Mouse (Mus musculus) C2C12 (cell line): Measurements from ENCODE around the gene Mtcl1. TPM values are rescaled to one million over a fixed set of nuclear protein-coding genes. Genes with fewer than 3 reads are reported as not detected.

ENCODE experiments used
- H3K27me3 ChIP-seq: one replicate; pipeline ENCODE4 v1.6.1; 2011; ENCODE audit not compliant: control insufficient read depth, insufficient read depth, insufficient read length
- H3K36me3 ChIP-seq: one replicate; pipeline ENCODE4 v1.6.1; 2011; ENCODE audit not compliant: control insufficient read depth, insufficient read depth
- H3K4me3 ChIP-seq: one replicate; pipeline ENCODE4 v1.5.1; 2011; ENCODE audit warnings: mild to moderate bottlenecking, control low read depth; ENCODE audit not compliant: poor library complexity, insufficient read depth, severe bottlenecking
- H3K79me2 ChIP-seq: one replicate; pipeline ENCODE4 v1.6.1; 2011; ENCODE audit not compliant: control insufficient read depth, insufficient read depth
- H3K79me3 ChIP-seq: one replicate; pipeline ENCODE4 v1.6.1; 2011; ENCODE audit warnings: low read depth, control low read depth
- H3ac ChIP-seq: one replicate; pipeline ENCODE3; 2011; ENCODE audit warnings: low read depth; ENCODE audit not compliant: control insufficient read depth, insufficient read length
- CEBPB ChIP-seq: IDR thresholded peaks from one replicate; pipeline ENCODE4 v1.6.1; 2011; ENCODE audit warnings: low read depth, mild to moderate bottlenecking, control low read depth, moderate library complexity
- CTCF ChIP-seq: IDR thresholded peaks from one replicate; pipeline ENCODE4 v1.5.1; 2011; ENCODE audit not compliant: control insufficient read depth, insufficient read depth, insufficient read length
- FOSL1 ChIP-seq: IDR thresholded peaks from one replicate; pipeline ENCODE4 v1.8.0; 2011; ENCODE audit warnings: mild to moderate bottlenecking, low read length; ENCODE audit not compliant: poor library complexity, insufficient read depth, severe bottlenecking
- MAX ChIP-seq: IDR thresholded peaks from one replicate; pipeline ENCODE4 v1.6.1; 2011; ENCODE audit warnings: mild to moderate bottlenecking, control low read depth
- MYOD1 ChIP-seq: IDR thresholded peaks from one replicate; pipeline ENCODE4 v1.6.1; 2011; ENCODE audit warnings: low read depth; ENCODE audit not compliant: control insufficient read depth, insufficient read length
- MYOG ChIP-seq: IDR thresholded peaks from one replicate; pipeline ENCODE4 v1.6.1; 2011; ENCODE audit not compliant: control insufficient read depth, insufficient read length; ENCODE audit errors: extremely low read depth
- USF1 ChIP-seq: IDR thresholded peaks from one replicate; pipeline ENCODE4 v1.6.1; 2011; ENCODE audit warnings: low read depth, mild to moderate bottlenecking, control low read depth, moderate library complexity
- polyA plus RNA-seq: library from polyadenylated mRNA; unstranded; fragments of >200 nt; fragmentation: generic; extraction: Trizol; gene quantifications from one replicate; pipeline ENCODE4 v1.2.1, GENCODE M21; 2012; ENCODE audit warnings: missing spikeins

Gene Mtcl1
- polyA plus RNA-seq, 1 experiment = 15.1 TPM

- H3K4me3 ChIP-seq = no peak overlapping the region
- no peaks in the 10 kb centered on the region for H3K79me3 ChIP-seq
- H3K27me3 ChIP-seq = no peaks in the 10 kb centered on the region
- H3ac ChIP-seq = no peak overlapping the region
- TF ChIP-seq CEBPB = no peak
- TF ChIP-seq FOSL1 = no peak
- no peak for TF ChIP-seq CTCF
- no peak for TF ChIP-seq MAX
- no peak for TF ChIP-seq MYOG
- H3K79me2 ChIP-seq = no peaks in the 10 kb centered on the region
- peaks cover 35% of the 10 kb centered on the region for H3K36me3 ChIP-seq
Measured at GRCm38 (mm10) chr17:66379308-66379707, 70.2 kb downstream of the Mtcl1 start.

DNA sequence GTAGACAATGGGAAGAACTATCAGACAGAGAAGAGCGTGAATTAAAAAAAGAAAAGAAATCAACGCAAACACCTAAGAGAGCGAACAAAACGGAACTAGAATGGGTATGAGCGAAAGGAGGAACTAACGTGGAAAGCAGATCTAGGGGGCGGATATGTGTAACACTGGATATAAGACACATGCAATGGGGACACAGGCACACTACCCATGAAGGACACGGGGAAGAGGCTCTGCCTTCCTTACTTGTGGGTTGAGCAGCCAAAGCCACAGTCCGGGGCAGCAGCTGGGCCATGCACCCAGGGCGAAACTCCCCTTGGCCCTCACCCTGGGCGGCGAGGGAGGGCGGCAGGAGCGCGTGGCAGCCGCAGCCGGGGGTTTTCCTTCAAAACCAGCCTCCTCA lies 71.4 kb downstream of the Mtcl1 start:
- TF ChIP-seq MAX = no peak
- no peak for TF ChIP-seq CTCF
- no peak for TF ChIP-seq FOSL1
- no peak for TF ChIP-seq USF1
- no peak for TF ChIP-seq MYOG
- no peak for TF ChIP-seq CEBPB
- no peak for TF ChIP-seq MYOD1
- Histone ChIP-seq H3K4me3 (no peak overlapping the region), H3K27me3 (no peaks in the 10 kb centered on the region), H3K79me3 (no peaks in the 10 kb centered on the region), H3ac (no peak overlapping the region), H3K36me3 (peaks cover 41% of the 10 kb centered on the region), H3K79me2 (no peaks in the 10 kb centered on the region)

DNA sequence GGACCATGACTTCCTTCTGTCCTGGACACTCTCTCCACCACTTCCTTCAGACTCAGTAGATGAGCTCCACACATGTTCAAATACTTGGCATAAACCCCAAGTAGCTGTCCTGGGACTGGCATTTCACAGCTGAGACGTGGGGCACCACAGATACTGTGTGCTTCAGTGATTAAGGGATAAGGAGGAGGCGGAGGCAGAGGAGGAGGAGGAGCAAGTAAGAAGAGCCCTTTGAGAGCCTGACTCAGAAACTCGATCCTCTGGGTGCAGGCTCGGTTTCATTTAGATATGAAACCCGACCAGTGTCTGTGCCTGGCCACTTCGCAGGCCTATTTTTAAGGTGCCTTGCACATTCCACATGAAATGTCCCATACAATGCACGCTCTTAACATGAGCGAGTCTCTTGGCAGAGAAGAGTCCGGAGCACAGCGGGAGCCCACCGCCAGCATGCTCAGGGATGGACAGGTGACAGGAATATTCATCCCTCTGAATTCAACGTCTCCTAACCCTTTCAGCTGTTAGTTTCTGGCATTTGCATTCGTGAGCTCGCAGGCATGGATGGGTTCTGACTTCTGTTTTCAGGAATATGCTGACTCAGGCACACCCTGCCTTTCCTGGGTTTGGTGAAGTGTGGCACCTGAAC lies 74.8 kb downstream of the Mtcl1 start:
- Histone ChIP-seq H3K79me3 (no peaks in the 10 kb centered on the region), H3K27me3 (no peaks in the 10 kb centered on the region), H3K36me3 (peaks cover 53% of the 10 kb centered on the region), H3ac (no peak overlapping the region), H3K79me2 (no peaks in the 10 kb centered on the region), H3K4me3 (no peak overlapping the region)
- TF ChIP-seq CEBPB = no peak
- no peak for TF ChIP-seq FOSL1
- TF ChIP-seq USF1 = no peak
- no peak for TF ChIP-seq MYOG
- TF ChIP-seq MYOD1 = no peak
- no peak for TF ChIP-seq CTCF
- TF ChIP-seq MAX = no peak

GRCm38 (mm10) chr17:66370867-66371266 lies 78.7 kb downstream of the Mtcl1 start:
- no peaks in the 10 kb centered on the region for H3K79me2 ChIP-seq
- TF ChIP-seq USF1 (no peak), MYOG (no peak), MAX (no peak), MYOD1 (no peak), FOSL1 (no peak), CTCF (no peak), CEBPB (no peak)
- H3ac ChIP-seq = no peak overlapping the region
- no peak overlapping the region for H3K4me3 ChIP-seq
- no peaks in the 10 kb centered on the region for H3K79me3 ChIP-seq
- H3K27me3 ChIP-seq = no peaks in the 10 kb centered on the region
- peaks cover 39% of the 10 kb centered on the region for H3K36me3 ChIP-seq

DNA sequence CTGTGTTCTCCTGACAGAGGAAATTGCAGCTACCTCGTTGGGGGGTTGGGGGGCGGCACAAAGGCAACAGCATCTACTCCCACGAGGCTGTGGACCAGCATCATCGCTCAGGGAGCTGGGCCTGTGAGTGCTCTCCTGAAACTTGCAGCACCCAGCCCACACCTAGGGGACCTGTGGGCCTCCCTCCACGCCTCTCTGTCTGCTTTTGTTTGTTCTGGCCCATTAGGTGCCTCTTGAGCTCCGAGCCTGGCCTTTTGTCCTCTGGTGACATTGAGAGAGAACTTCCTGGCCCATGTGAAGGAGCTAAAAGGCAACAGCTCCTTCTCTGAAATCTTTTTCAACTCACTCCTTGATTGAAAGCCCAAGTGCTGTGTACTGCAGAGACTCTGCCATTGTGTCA lies 79.8 kb downstream of the Mtcl1 start:
- Histone ChIP-seq H3K79me2 (no peaks in the 10 kb centered on the region), H3K79me3 (no peaks in the 10 kb centered on the region), H3K4me3 (no peak overlapping the region), H3K27me3 (no peaks in the 10 kb centered on the region), H3ac (no peak overlapping the region), H3K36me3 (peaks cover 36% of the 10 kb centered on the region)
- no peak for TF ChIP-seq MYOD1
- no peak for TF ChIP-seq MYOG
- no peak for TF ChIP-seq CTCF
- no peak for TF ChIP-seq MAX
- TF ChIP-seq CEBPB = no peak
- TF ChIP-seq FOSL1 = no peak
- TF ChIP-seq USF1 = no peak

- no peaks in the 10 kb centered on the region for H3K79me2 ChIP-seq
- peaks cover 40% of the 10 kb centered on the region for H3K36me3 ChIP-seq
- TF ChIP-seq USF1 = no peak
- no peak for TF ChIP-seq CEBPB
- no peak for TF ChIP-seq CTCF
- TF ChIP-seq MYOG = no peak
- no peak for TF ChIP-seq FOSL1
- no peak for TF ChIP-seq MYOD1
- no peak overlapping the region for H3K4me3 ChIP-seq
- H3K79me3 ChIP-seq = no peaks in the 10 kb centered on the region
- H3ac ChIP-seq = no peak overlapping the region
- no peaks in the 10 kb centered on the region for H3K27me3 ChIP-seq
Measured at GRCm38 (mm10) chr17:66368127-66368526, 81.4 kb downstream of the Mtcl1 start.
